Mouse (Mus musculus) MEL (cell line): ENCODE measurements at regions not wholly inside any gene's neighbourhood (a gene's known extent, or its start where the extent isn't known, plus 50 kb on each side); places are given as distances from the start of the nearest gene placed in this dataset.

Experiments
- DNase-seq: peaks from one replicate; pipeline ENCODE4 v3.0.0; 2011; ENCODE audit warnings: low read depth, low spot score
- H3K27ac ChIP-seq: 2 replicates; pipeline ENCODE4 v1.5.1; 2012; ENCODE audit warnings: low read depth, mild to moderate bottlenecking, control low read depth, low read length, moderate library complexity; ENCODE audit not compliant: control insufficient read depth
- H3K27me3 ChIP-seq, 2 experiments: fragments of 150-350 bp in 1 of 2; sonication (generic) in 1 of 2; 2 replicates each; pipeline ENCODE4 v1.6.1; 2012; ENCODE audit warnings: low read length in 2 of 2, mild to moderate bottlenecking in 2 of 2, improper control_type of control experiment in 1 of 2, moderate library complexity in 1 of 2; ENCODE audit not compliant: insufficient read depth in 2 of 2, control insufficient read depth in 1 of 2
- H3K36me3 ChIP-seq, 2 experiments: 2 replicates each; pipeline ENCODE4 v1.6.1; 2012 to 2014; ENCODE audit warnings: low read length in 2 of 2, improper control_type of control experiment in 1 of 2, inconsistent platforms in 1 of 2, mild to moderate bottlenecking in 1 of 2; ENCODE audit not compliant: insufficient read depth in 2 of 2, control insufficient read depth in 1 of 2
- H3K4me1 ChIP-seq, 2 experiments: fragments of 150-350 bp in 1 of 2; sonication (generic) in 1 of 2; 2 replicates each; pipeline ENCODE4 v1.6.1; 2012; ENCODE audit warnings: low read length in 2 of 2, improper control_type of control experiment in 1 of 2, mild to moderate bottlenecking in 1 of 2; ENCODE audit not compliant: insufficient read depth in 2 of 2, control insufficient read depth in 1 of 2
- H3K4me3 ChIP-seq, 2 experiments: fragments of 150-350 bp in 1 of 2; sonication (generic) in 1 of 2; 2 replicates each; pipeline ENCODE4 v1.5.1; 2012; ENCODE audit warnings: low read depth in 2 of 2, low read length in 2 of 2, mild to moderate bottlenecking in 2 of 2, moderate library complexity in 2 of 2, control low read depth in 1 of 2, improper control_type of control experiment in 1 of 2; ENCODE audit not compliant: control insufficient read depth in 1 of 2, insufficient read depth in 1 of 2
- H3K79me2 ChIP-seq: 2 replicates; pipeline ENCODE4 v1.6.1; 2012; ENCODE audit warnings: mild to moderate bottlenecking, low read length, moderate library complexity; ENCODE audit not compliant: control insufficient read depth, poor library complexity, insufficient read depth
- H3K9ac ChIP-seq: 2 replicates; pipeline ENCODE4 v1.6.1; 2012; ENCODE audit warnings: low read depth, mild to moderate bottlenecking, control low read depth, low read length, moderate library complexity; ENCODE audit not compliant: control insufficient read depth, poor library complexity, severe bottlenecking
- H3K9me3 ChIP-seq: fragments of 150-350 bp; sonication (generic); replicated peaks from 2 replicates; pipeline ENCODE4 v1.6.1; 2012; ENCODE audit warnings: mild to moderate bottlenecking, low read length, improper control_type of control experiment, moderate library complexity; ENCODE audit not compliant: insufficient read depth
- BHLHE40 ChIP-seq: IDR thresholded peaks from 2 replicates; pipeline ENCODE4 v1.6.1; 2012; ENCODE audit warnings: low read depth, mild to moderate bottlenecking, inconsistent platforms, low read length, improper control_type of control experiment, borderline replicate concordance
- CHD2 ChIP-seq: IDR thresholded peaks from 2 replicates; pipeline ENCODE4 v1.6.1; 2011; ENCODE audit warnings: low read length, improper control_type of control experiment
- CTCF ChIP-seq, 3 experiments: IDR thresholded peaks in 2 of 3; conservative IDR thresholded peaks in 1 of 3; 2 replicates each; pipeline ENCODE4 v1.5.1; 2011 to 2012; ENCODE audit warnings: low read length in 3 of 3, low read depth in 2 of 3, mild to moderate bottlenecking in 2 of 3, improper control_type of control experiment in 1 of 3, inconsistent platforms in 1 of 3, mixed read lengths in 1 of 3, moderate library complexity in 1 of 3; ENCODE audit not compliant: control insufficient read depth in 1 of 3, insufficient read depth in 1 of 3, poor library complexity in 1 of 3, severe bottlenecking in 1 of 3
- E2F4 ChIP-seq: IDR thresholded peaks from 2 replicates; pipeline ENCODE4 v1.6.1; 2011; ENCODE audit warnings: low read depth, low read length, improper control_type of control experiment, borderline replicate concordance
- ELF1 ChIP-seq: IDR thresholded peaks from 2 replicates; pipeline ENCODE4 v1.6.1; 2014; ENCODE audit warnings: low read depth, mild to moderate bottlenecking, inconsistent platforms, low read length, improper control_type of control experiment, moderate library complexity
- EP300 ChIP-seq, 2 experiments: IDR thresholded peaks; 2 replicates each; pipeline ENCODE4 v1.6.1; 2011; ENCODE audit warnings: improper control_type of control experiment in 2 of 2, low read length in 2 of 2, low read depth in 1 of 2, mild to moderate bottlenecking in 1 of 2
- GABPA ChIP-seq: IDR thresholded peaks from 2 replicates; pipeline ENCODE4 v1.6.1; 2012; ENCODE audit warnings: low read depth, mild to moderate bottlenecking, inconsistent platforms, low read length, improper control_type of control experiment, moderate library complexity
- GATA1 ChIP-seq: IDR thresholded peaks from 2 replicates; pipeline ENCODE4 v1.6.1; 2011; ENCODE audit warnings: low read depth, low read length, improper control_type of control experiment
- JUND ChIP-seq: IDR thresholded peaks from 2 replicates; pipeline ENCODE4 v1.6.1; 2011; ENCODE audit warnings: low read depth, mild to moderate bottlenecking, improper control_type of control experiment, low read length
- KAT2A ChIP-seq: conservative IDR thresholded peaks from 2 replicates; pipeline ENCODE4 v1.6.1; 2012; ENCODE audit warnings: low read depth, low read length, improper control_type of control experiment, inconsistent platforms
- MAFK ChIP-seq: IDR thresholded peaks from 2 replicates; pipeline ENCODE4 v1.6.1; 2011; ENCODE audit warnings: low read depth, mild to moderate bottlenecking, low read length, improper control_type of control experiment, borderline replicate concordance
- MAX ChIP-seq: IDR thresholded peaks from 2 replicates; pipeline ENCODE4 v1.6.1; 2011; ENCODE audit warnings: low read length, improper control_type of control experiment
- MXI1 ChIP-seq: IDR thresholded peaks from 2 replicates; pipeline ENCODE4 v1.6.1; 2011; ENCODE audit warnings: mild to moderate bottlenecking, low read depth, low read length, improper control_type of control experiment
- MYB ChIP-seq: IDR thresholded peaks from 2 replicates; pipeline ENCODE4 v1.6.1; 2011; ENCODE audit warnings: mild to moderate bottlenecking, low read depth, low read length, improper control_type of control experiment
- NRF1 ChIP-seq: IDR thresholded peaks from 2 replicates; pipeline ENCODE4 v1.6.1; 2014; ENCODE audit warnings: low read depth, mild to moderate bottlenecking, inconsistent platforms, low read length, improper control_type of control experiment, moderate library complexity; ENCODE audit not compliant: poor library complexity, insufficient read depth, severe bottlenecking
- POLR2A ChIP-seq, 2 experiments: IDR thresholded peaks; 2 replicates each; pipeline ENCODE4 v1.6.1; 2011 to 2012; ENCODE audit warnings: low read length in 2 of 2, mild to moderate bottlenecking in 2 of 2, control low read depth in 1 of 2, improper control_type of control experiment in 1 of 2, low read depth in 1 of 2, moderate library complexity in 1 of 2; ENCODE audit not compliant: control insufficient read depth in 1 of 2, insufficient read depth in 1 of 2, poor library complexity in 1 of 2
- POLR2AphosphoS2 ChIP-seq: IDR thresholded peaks from 2 replicates; pipeline ENCODE4 v1.6.1; 2011; ENCODE audit warnings: low read length, improper control_type of control experiment
- POLR2AphosphoS5 ChIP-seq: IDR thresholded peaks from 2 replicates; pipeline ENCODE4 v1.6.1; 2012; ENCODE audit warnings: low read depth, borderline replicate concordance, mild to moderate bottlenecking, inconsistent platforms, low read length, moderate library complexity, mixed read lengths
- RAD21 ChIP-seq: IDR thresholded peaks from 2 replicates; pipeline ENCODE4 v1.6.1; 2011; ENCODE audit warnings: mild to moderate bottlenecking, low read depth, low read length, improper control_type of control experiment
- RCOR1 ChIP-seq: IDR thresholded peaks from 2 replicates; pipeline ENCODE4 v1.6.1; 2012; ENCODE audit warnings: low read depth, mild to moderate bottlenecking, inconsistent platforms, low read length, improper control_type of control experiment
- SIN3A ChIP-seq: IDR thresholded peaks from 2 replicates; pipeline ENCODE4 v1.6.1; 2012; ENCODE audit warnings: low read length, improper control_type of control experiment, inconsistent platforms
- TAL1 ChIP-seq: IDR thresholded peaks from 2 replicates; pipeline ENCODE4 v1.6.1; 2012; ENCODE audit warnings: mild to moderate bottlenecking, inconsistent platforms, low read length, moderate library complexity, mixed read lengths
- TBP ChIP-seq: IDR thresholded peaks from 2 replicates; pipeline ENCODE4 v1.8.0; 2011; ENCODE audit warnings: low read depth, low read length, improper control_type of control experiment
- TCF12 ChIP-seq: IDR thresholded peaks from 2 replicates; pipeline ENCODE4 v1.6.1; 2014; ENCODE audit warnings: low read depth, mild to moderate bottlenecking, inconsistent platforms, low read length, improper control_type of control experiment, moderate library complexity
- UBTF ChIP-seq: IDR thresholded peaks from 2 replicates; pipeline ENCODE4 v1.6.1; 2012; ENCODE audit warnings: low read depth, mild to moderate bottlenecking, inconsistent platforms, low read length, improper control_type of control experiment, moderate library complexity, borderline replicate concordance; ENCODE audit not compliant: insufficient read depth
- USF2 ChIP-seq, 2 experiments: IDR thresholded peaks; 2 replicates each; pipeline ENCODE4 v1.6.1; 2011 to 2012; ENCODE audit warnings: improper control_type of control experiment in 2 of 2, low read length in 2 of 2, borderline replicate concordance in 1 of 2, inconsistent platforms in 1 of 2, low read depth in 1 of 2, mild to moderate bottlenecking in 1 of 2; ENCODE audit not compliant: insufficient read depth in 1 of 2
- ZNF384 ChIP-seq: IDR thresholded peaks from 2 replicates; pipeline ENCODE4 v1.6.1; 2012; ENCODE audit warnings: low read depth, mild to moderate bottlenecking, inconsistent platforms, low read length, improper control_type of control experiment

GRCm38 (mm10) chr11:92772916-92773569, 324.8 kb upstream of the Car10 start:
- Histone ChIP-seq H3K27ac (no peak overlapping the region), H3K27me3 (no peaks in the 10 kb centered on the region; a peak in 1 of 4 replicates)
- no peak for DNase-seq
- TF ChIP-seq MYB (no peak), UBTF (no peak), MAFK (no peak), ELF1 (no peak), KAT2A (no peak), BHLHE40 (no peak), NRF1 (no peak), POLR2A (IDR thresholded peaks at IDR 0.05; ENCODE audit: control insufficient read depth in 1 of 2, insufficient read depth in 1 of 2, low read depth in 1 of 2, low read length in 2 of 2, poor library complexity in 1 of 2) (no peak), POLR2AphosphoS2 (no peak), SIN3A (no peak), EP300 (IDR thresholded peaks at IDR 0.05; ENCODE audit: low read depth in 1 of 2, low read length in 2 of 2) (no peak), E2F4 (no peak), MXI1 (no peak)
- TF ChIP-seq, all 39 proteins: peak for 0
- H3K79me2 ChIP-seq = no peaks in the 10 kb centered on the region
- H3K9me3 ChIP-seq = no peaks in the 10 kb centered on the region
- no peak overlapping the region for H3K4me3 ChIP-seq
- H3K9ac ChIP-seq = no peak overlapping the region
- H3K4me1 ChIP-seq = no peaks in the 10 kb centered on the region
- H3K36me3 ChIP-seq = no peaks in the 10 kb centered on the region

- no peaks in the 10 kb centered on the region for H3K36me3 ChIP-seq
- H3K4me3 ChIP-seq = no peak overlapping the region
- DNase-seq = no peak
- no peaks in the 10 kb centered on the region; a peak in 1 of 4 replicates for H3K27me3 ChIP-seq
- H3K9ac ChIP-seq = no peak overlapping the region
- H3K9me3 ChIP-seq = no peaks in the 10 kb centered on the region
- TF ChIP-seq CTCF (IDR thresholded peaks at IDR 0.05 in 2 of 3, conservative IDR thresholded peaks at IDR 0.05 in 1 of 3; ENCODE audit: control insufficient read depth in 1 of 3, insufficient read depth in 1 of 3, low read depth in 2 of 3, low read length in 3 of 3, poor library complexity in 1 of 3, severe bottlenecking in 1 of 3) (no peak), KAT2A (no peak), POLR2AphosphoS5 (no peak), TAL1 (no peak), MAX (no peak), MAFK (no peak), ZNF384 (no peak), RCOR1 (no peak), RAD21 (no peak), SIN3A (no peak), BHLHE40 (no peak), CHD2 (no peak), GATA1 (no peak), TCF12 (no peak), TBP (no peak), JUND (no peak), UBTF (no peak), USF2 (IDR thresholded peaks at IDR 0.05; ENCODE audit: borderline replicate concordance in 1 of 2, insufficient read depth in 1 of 2, low read depth in 1 of 2, low read length in 2 of 2) (no peak), GABPA (no peak)
- no peaks in the 10 kb centered on the region for H3K4me1 ChIP-seq
- no peak overlapping the region for H3K27ac ChIP-seq
- H3K79me2 ChIP-seq = no peaks in the 10 kb centered on the region
Observed at GRCm38 (mm10) chr11:92773570-92773929, 324.3 kb upstream of the Car10 start.
